Mouse (Mus musculus) heart, adult 2 months (tissue): ENCODE measurements around the gene Kank2.

Experiments
- CTCF ChIP-seq: fragments of 200-600 bp; IDR thresholded peaks from 2 replicates; pipeline ENCODE4 v1.8.1; 2022; ENCODE audit warnings: antibody characterized with exemption, mild to moderate bottlenecking, moderate library complexity
- EP300 ChIP-seq: fragments of 200-500 bp; IDR thresholded peaks from 2 replicates; pipeline ENCODE4 v1.6.1; 2011; ENCODE audit warnings: low read depth, low read length, control low read depth; ENCODE audit not compliant: insufficient read depth

- TF ChIP-seq CTCF, result peak; percentile 99; the same call in 1 of the 2 replicates
- peak; percentile 80; the same call in 1 of the 2 replicates for TF ChIP-seq EP300
Observed at GRCm38 (mm10) chr9:21803986-21804644, 5.6 kb upstream of the Kank2 start.
